Mouse (Mus musculus) cerebellum, adult (tissue): ENCODE measurements around the gene Dusp13.
A peak's percentile ranks its signal among the peaks of the same experiment; 100 is the strongest.

Experiments used
- ATAC-seq: cut with Nextera tagmentation; 2 replicates; pipeline ENCODE4 v1.9.2; 2017; ENCODE audit warnings: mild to moderate bottlenecking, moderate library complexity, mixed read lengths; ENCODE audit not compliant: insufficient number of reproducible peaks, low FRiP score, low TSS enrichment

The Dusp13 gene

GRCm38 (mm10) chr14:21750881-21751542 lies at the start of gene Dusp13:
Dusp13 (minus strand) TSS chr14:21751181.
- ATAC-seq, result peak; percentile 77

DNA sequence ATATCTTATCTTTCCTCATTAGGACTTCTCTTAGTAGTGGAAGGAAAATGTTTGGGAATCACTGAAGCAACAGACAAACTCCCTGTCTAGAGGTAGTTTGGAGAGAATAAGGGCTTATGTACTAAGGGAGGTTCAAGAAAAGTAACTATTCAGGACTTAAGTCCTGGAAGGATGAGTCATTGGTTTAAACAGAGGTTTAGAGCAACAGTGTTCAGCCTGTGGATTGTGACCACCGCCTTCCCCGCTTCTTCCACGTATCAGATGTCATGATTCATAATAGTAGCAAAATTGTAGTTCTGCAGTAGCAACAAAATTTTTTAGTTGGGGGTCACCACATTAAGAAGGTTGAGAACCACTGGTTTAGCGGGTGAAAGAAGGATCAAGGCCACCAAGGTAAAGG lies 49.7 kb upstream of the Dusp13 start:
- no peak for ATAC-seq

DNA sequence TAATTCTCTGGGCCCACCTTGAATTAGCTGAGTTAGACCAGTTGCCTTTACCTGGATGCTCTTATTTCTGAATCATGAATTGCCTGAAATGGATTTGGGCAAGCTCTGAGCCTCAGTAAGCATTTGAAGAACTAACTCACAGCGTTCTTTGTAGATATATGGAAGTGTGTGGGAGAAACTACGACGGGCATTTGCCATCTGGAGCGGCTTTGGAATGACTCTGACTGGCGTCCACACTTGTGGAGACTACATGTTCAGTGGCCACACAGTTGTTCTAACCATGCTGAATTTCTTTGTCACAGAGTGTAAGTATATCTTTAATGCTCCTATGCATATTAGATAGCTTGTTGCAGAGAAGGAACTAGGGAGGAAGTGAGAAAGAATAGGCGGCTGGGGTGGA lies 41.3 kb upstream of the Dusp13 start:
- no peak for ATAC-seq

DNA sequence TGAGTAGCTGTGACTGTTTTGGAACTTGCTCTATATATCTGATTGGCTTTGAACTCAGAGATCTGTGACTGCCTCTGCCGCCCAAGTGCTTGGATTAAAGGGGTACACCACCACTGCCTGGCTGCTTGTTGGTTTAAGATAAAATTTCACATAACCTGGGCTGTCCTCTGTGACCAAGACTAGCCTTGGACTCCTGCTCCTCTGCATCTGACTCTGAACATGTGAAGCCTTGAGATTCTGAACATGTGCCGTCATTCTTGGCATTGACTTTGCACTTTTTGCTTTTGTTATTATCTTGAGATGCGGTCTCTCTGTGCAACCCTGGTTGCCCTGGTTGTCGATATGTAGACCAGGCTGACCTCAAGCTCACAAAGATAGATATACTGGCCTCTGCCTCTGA lies 40.7 kb upstream of the Dusp13 start:
- ATAC-seq, result no peak

DNA sequence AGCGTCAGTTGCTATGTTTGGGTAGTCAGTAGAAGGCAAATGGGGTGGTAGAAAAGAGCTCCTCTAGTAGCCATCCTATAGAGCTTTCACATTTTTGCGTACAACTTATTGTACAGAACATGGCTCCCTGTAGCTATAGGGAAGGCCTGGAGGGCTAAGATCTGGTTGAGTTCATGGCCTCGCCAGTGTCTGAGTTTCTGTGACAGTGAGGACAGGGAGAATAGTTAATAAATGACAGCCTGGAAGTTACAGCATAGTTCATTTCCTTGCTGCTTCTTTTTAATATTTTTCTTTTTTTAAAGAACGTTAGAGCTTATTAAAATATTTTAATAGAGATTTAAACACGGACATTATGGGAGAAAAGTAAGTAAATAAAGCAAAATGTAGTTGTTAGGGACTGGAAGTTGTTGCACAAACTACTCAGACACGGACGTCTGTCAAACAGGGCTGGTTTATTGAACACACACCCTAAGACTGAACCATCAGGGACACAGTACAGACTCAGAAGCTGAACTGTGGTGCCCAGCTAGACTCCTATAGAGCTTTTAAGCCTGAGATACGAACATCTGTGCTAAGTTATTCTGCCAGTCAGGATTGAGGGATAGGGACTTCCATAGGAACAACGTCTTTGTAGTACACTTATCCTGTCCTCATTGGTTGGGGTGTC lies 39.7 kb upstream of the Dusp13 start:
- no peak for ATAC-seq

DNA sequence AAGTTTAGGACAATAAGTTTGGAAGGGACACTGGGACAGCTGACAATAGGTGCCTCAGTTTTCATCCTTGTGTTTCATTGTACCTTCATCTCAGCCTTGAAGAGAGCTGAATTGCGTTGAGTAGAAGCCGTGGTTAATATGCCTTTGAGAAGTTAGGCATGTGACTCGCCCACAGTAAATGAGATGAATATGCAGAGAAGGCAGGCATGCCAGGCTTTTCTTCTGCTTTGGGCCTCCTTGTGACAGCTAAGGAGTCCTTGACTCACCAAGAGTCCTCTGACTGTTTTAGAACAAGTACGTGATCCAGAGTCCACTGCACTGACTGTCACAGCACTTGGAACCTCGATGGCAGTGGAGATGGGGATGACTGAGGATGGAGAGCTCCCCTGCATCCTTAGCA lies 37.1 kb upstream of the Dusp13 start:
- ATAC-seq, result no peak

- no peak for ATAC-seq
These were observed 36.4 kb upstream of the Dusp13 start for GRCm38 (mm10) chr14:21787374-21787773.

GRCm38 (mm10) chr14:21786500-21786899 lies 35.5 kb upstream of the Dusp13 start:
- no peak for ATAC-seq

DNA sequence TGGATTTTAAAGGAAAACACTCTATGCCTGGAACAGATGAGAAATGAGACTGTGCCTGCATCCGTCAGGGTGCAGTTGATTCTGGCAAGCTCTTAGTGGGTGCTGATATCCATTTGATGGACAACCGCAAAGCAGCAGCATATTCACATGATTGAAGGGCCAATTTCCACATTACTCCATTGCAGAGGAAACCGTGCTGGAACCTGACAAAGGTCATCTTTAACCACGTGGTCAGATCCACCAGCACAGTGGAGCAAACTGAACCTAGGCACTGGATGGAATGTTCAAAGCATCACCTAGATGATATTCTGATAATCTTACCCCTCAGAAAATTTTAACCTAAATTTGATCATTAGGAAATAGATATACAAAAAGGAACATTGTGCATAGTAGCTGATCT lies 25.2 kb upstream of the Dusp13 start:
- ATAC-seq, result no peak

DNA sequence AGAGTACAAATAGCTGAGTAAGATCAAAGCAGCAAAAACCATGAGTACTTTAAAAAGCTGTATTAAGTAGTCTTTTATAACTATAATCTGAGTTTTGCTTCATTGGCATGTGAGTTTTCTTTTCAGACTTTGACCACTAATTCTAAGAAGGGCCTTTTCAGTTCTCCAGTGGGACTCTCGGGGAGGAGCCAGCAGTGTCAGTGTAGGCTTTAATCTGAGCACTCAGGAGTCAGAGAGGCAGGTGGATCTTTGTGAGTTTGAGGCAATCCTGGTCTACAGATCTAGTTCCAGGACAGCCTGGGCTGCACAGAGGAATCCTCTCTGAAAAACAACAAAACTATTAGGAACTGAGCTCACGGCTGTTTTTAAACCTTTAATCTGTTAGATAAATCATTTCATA lies 23.0 kb upstream of the Dusp13 start:
- no peak for ATAC-seq

DNA sequence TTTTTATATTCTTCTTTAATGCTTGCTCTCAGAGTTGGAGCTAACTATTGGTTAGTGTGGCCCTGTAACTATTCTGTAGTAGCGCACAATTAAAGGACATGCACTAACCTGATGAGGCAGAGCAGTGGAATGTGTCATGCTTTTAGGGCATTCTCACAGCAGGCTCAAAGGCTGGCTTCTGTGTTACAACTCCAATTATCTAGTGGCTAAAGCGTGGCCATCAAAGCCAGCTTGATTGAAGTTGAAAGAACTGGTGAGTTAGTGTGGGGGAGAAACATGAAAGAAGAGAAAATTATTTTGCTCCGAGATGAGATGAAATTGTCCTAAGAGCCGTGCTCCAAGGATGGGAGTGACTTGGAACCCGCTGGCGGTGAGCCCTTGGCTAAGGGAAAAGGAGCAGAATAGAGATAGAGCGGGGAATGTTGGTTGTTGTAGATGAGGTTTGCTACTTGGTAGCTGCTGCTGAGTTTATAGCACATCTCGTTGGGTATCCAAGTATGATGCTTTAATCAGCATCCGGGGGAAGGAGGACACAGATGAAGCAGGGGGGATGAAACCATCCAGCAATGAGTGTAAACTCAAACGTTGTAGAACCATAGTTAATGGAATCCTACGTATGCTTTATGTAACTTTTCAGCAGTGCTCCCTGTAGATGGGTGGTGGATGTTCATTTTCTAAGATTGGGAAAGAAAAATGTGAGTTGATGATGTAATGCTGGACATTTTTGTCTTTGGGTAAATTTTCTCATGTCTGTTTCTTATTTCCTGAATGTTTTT lies 21.7 kb upstream of the Dusp13 start:
- ATAC-seq, result no peak; the same call in 1 of the 2 replicates

- ATAC-seq, result no peak
These were observed 15.5 kb upstream of the Dusp13 start for GRCm38 (mm10) chr14:21766398-21766958.

- ATAC-seq, result no peak
These were observed 14.9 kb upstream of the Dusp13 start for GRCm38 (mm10) chr14:21765754-21766397.

DNA sequence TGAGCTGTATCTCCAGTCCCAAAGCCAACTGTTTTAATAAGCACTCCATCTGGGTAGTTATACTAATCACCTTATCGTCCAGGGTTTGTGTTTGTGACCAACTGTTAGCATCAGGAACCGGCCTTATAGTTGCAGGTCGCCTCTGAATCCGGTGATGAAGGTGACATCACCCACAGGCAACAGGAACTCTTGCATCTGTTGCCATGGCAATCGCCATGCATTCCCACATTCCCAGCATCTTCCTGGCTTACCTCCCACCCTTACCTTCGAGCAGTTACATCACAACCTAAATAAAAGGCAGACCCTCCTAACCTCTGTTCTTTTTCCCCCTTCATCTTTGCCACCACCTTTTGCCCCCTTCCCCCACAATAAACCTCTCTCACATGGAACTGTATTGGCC lies 13.7 kb upstream of the Dusp13 start:
- ATAC-seq, result peak; percentile 37; the same call in 1 of the 2 replicates

DNA sequence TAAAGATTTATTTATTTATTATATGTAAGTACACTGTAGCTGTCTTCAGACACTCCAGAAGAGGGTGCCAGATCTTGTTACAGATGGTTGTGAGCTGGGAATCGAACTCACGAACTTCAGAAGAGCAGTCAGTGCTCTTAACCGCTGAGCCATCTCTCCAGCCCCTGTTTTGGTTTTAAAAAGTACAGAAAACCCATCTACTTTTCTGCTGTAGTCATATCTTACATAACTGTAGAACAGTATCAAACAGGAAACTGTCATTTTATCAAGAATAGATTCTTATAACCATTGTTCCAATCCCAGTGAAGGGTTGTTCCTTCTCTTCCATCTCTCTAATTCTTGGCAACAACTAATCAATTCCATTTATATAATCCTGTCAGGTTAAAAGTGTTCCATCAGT lies 12.8 kb upstream of the Dusp13 start:
- ATAC-seq, result no peak

DNA sequence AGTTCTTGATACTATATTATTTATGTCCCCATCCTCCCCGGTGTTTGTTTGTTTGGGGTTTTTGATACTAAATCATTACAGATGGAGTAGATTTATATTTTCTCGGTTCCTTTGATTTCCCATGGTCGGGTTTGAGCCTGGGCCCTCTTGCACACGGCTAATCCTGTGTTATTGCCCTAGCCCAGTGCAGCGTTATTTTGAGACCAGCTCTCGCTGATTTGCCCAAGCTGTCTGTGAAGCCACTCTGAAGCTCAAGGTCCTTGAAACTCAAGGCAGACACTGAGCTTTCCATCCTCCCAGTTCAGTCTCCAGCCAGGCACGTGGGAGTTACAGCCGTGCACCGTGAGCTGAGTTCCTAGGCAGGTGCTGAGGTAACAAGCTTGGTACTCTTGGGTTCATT lies 10.6 kb upstream of the Dusp13 start:
- no peak for ATAC-seq

DNA sequence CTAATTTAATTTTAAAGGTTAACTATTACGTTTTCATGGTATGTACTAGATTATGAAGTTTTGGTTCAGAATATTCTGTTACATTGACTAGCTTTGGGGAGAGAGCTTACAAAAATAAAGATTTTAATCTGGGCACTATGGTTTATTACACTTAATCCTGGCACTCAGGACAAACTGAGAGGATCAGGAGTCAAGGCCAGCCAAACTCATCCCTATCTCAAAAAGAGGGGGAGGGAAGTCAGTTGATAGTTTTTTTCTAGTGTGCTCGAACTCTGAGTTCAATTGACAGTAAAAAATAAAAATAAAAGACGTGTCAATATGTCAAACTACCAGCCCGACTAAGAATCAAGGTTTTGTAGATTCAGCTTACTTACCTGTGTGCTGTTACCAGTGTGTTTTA lies 2.4 kb upstream of the Dusp13 start:
- ATAC-seq, result no peak

DNA sequence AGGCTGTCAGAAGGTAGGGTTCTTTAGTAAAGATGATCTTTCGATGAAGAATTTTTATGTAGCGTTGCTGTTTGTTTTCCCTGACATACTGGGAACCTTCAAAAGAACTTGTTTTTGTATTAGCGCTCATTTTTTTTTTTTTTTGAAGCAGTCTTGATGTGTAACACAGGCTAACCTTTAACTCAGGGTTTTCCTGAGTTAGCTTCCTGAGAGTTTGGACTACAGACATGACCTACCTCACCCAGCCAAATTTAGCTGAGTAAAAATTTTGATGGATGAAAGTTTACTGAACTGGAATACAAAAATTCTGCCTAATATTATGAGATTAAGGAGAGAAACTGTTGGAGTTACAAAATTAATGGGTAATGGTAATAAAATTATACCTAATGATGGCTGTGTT lies 1.4 kb upstream of the Dusp13 start:
- ATAC-seq, result no peak

DNA sequence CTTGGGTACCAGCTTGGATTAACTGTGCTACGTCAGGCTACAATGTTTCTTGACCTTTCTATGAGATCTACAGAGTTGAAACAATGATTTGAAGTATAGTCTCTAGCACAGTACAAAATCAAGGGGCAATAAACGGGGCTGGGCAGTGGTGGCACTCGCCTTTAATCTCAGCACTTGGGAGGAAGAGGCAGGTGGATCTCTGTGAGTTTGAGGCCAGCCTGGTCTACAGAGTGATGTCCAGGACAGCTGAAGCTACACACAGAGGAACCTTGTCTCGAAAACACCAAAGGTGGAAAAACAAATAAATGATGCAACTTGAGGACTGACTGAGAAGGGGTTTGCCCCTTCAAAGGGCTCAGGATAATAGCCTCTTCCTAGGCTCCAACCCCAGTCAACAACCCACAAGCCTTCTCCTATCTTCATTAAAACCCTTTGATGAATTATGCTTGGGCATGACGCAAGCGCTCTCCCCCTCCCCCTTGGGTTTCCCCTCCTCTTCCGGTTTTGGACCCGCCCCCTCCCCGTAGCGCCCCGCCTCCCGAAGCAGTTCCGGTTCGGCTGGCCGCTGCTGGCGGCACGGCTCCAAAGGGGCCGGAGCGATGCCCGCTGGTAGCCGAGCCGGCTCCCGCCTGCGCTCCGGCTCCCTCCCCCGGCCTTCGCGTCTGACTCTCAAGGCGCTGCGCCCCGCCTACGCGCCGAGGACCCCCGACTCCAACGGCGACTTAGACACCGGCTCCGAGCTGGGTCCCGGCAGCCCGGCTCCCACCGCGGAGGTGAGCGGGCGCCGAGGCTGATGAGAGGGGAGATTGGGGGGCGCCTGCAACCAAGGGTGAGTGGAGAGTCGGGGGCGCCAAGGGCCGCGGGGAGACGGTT lies 737 bp downstream of the Dusp13 start, which contains the start of gene Samd8:
Gene Samd8 (plus strand): TSS at position 524 of the 873 bp plus-strand sequence.
- ATAC-seq, result peak; percentile 56
